Mouse (Mus musculus) hindbrain, embryonic 11.5 days (tissue): ENCODE measurements at regions not wholly inside any gene's neighbourhood (a gene's known extent, or its start where the extent isn't known, plus 50 kb on each side); places are given as distances from the start of the nearest gene placed in this dataset.

ENCODE experiments used
- ATAC-seq: fragments of 200-750 bp; cut with Nextera tagmentation; 2 replicates; pipeline ENCODE4 v1.8.0; 2017; ENCODE audit warnings: mild to moderate bottlenecking, moderate TSS enrichment, moderate library complexity; ENCODE audit not compliant: low FRiP score
- DNase-seq: peaks from one replicate; pipeline ENCODE4 v3.0.0-alpha.2; 2015; ENCODE audit warnings: low spot score
- H3K27ac ChIP-seq: fragments of 300-500 bp; sonication (generic); 2 replicates; pipeline ENCODE4 v1.5.1; 2014; ENCODE audit warnings: mild to moderate bottlenecking, low read depth, low read length
- H3K27me3 ChIP-seq: fragments of 300-500 bp; sonication (generic); 2 replicates; pipeline ENCODE4 v1.6.1; 2014; ENCODE audit warnings: mild to moderate bottlenecking, low read length, moderate library complexity, mixed read lengths; ENCODE audit not compliant: control insufficient read depth, insufficient read depth
- H3K36me3 ChIP-seq: fragments of 300-500 bp; sonication (generic); 2 replicates; pipeline ENCODE4 v1.6.1; 2014; ENCODE audit warnings: mild to moderate bottlenecking, low read length, moderate library complexity, mixed read lengths; ENCODE audit not compliant: control insufficient read depth, insufficient read depth
- H3K4me1 ChIP-seq: fragments of 300-500 bp; sonication (generic); replicated peaks from 2 replicates; pipeline ENCODE4 v1.6.1; 2014; ENCODE audit warnings: low read length, mixed read lengths; ENCODE audit not compliant: control insufficient read depth, insufficient read depth
- H3K4me2 ChIP-seq: fragments of 300-500 bp; sonication (generic); replicated peaks from 2 replicates; pipeline ENCODE4 v1.6.1; 2014; ENCODE audit warnings: mild to moderate bottlenecking, low read depth, low read length
- H3K4me3 ChIP-seq: fragments of 300-500 bp; sonication (generic); 2 replicates; pipeline ENCODE4 v1.5.1; 2014; ENCODE audit warnings: low read depth, low read length
- H3K9ac ChIP-seq: fragments of 300-500 bp; sonication (generic); 2 replicates; pipeline ENCODE4 v1.6.1; 2014; ENCODE audit warnings: low read depth, low read length
- H3K9me3 ChIP-seq: fragments of 300-500 bp; sonication (generic); 2 replicates; pipeline ENCODE4 v1.6.1; 2016; ENCODE audit warnings: low read length; ENCODE audit not compliant: control insufficient read depth
- WGBS: fragments of 180-500 bp; shearing (Covaris S2); extraction: QIAGEN DNeasy Blood & Tissue Kit; methylation state at CpG from one replicate; pipeline ENCODE4 v1.1.7; 2014; 5-methylcytosine and 5-hydroxymethylcytosine counted together

DNA sequence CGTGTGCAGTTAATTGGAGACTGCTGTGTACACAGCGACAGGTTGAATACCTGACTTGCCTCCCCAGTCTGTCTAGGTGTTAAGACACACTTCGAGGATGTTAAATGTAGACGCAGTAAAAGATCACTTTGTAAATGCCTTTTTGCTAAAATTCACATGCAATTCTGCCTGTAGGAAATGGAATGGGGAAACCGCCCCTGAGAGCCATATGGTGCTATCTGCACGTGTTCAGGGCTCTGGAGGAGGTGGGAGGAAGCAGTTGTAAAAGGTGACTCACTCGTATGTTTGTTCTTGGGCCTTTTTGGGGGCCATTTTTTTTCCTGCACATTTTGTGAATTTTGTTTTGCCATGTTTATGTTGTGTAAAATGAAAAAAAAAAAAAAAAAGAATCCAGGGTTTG is 159.6 kb upstream of the Gjb5 start:
- 84% methylated on average over 7 of the region's 7 CpGs for WGBS
- DNase-seq (no peak), ATAC-seq (no peak)
- Histone ChIP-seq H3K36me3 (no peaks in the 10 kb centered on the region), H3K9ac (no peak overlapping the region), H3K27me3 (no peaks in the 10 kb centered on the region), H3K27ac (no peak overlapping the region), H3K4me3 (no peak overlapping the region), H3K4me1 (no peaks in the 10 kb centered on the region), H3K9me3 (no peaks in the 10 kb centered on the region), H3K4me2 (no peak overlapping the region)

GRCm38 (mm10) chr4:127509936-127510335 is 152.0 kb upstream of the Gjb5 start:
- Histone ChIP-seq H3K36me3 (no peaks in the 10 kb centered on the region), H3K9ac (no peak overlapping the region), H3K27me3 (no peaks in the 10 kb centered on the region), H3K4me1 (no peaks in the 10 kb centered on the region), H3K9me3 (no peaks in the 10 kb centered on the region), H3K27ac (no peak overlapping the region), H3K4me2 (no peak overlapping the region), H3K4me3 (no peak overlapping the region)
- ATAC-seq (no peak), DNase-seq (no peak)
- WGBS: 88% methylated on average over 9 of the region's 9 CpGs

DNA sequence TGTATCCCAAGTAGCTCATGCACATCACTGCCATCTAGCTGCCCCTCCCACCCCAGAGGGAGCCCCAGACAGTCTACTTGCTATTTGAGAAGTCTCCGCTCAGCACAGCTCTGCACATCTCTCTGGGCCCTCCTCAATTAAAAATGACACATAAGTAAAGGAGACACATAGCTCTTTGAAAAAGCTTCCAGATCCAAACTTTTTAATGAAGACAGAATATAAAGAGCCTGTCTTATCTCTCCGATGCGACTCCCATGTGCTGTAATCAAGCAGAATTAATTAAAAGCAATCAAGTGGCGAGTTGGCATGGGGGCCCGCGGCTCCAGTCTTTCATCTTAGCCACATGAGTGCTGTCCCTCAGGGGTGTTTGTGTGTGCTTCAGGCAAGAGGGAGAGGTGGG is 144.6 kb upstream of the Gjb5 start:
- Histone ChIP-seq H3K9me3 (no peaks in the 10 kb centered on the region), H3K27ac (no peak overlapping the region), H3K9ac (no peak overlapping the region), H3K4me2 (no peak overlapping the region), H3K4me3 (no peak overlapping the region), H3K4me1 (no peaks in the 10 kb centered on the region), H3K36me3 (no peaks in the 10 kb centered on the region), H3K27me3 (no peaks in the 10 kb centered on the region)
- WGBS: 87% methylated on average over 6 of the region's 6 CpGs
- DNase-seq: no peak
- no peak for ATAC-seq

DNA sequence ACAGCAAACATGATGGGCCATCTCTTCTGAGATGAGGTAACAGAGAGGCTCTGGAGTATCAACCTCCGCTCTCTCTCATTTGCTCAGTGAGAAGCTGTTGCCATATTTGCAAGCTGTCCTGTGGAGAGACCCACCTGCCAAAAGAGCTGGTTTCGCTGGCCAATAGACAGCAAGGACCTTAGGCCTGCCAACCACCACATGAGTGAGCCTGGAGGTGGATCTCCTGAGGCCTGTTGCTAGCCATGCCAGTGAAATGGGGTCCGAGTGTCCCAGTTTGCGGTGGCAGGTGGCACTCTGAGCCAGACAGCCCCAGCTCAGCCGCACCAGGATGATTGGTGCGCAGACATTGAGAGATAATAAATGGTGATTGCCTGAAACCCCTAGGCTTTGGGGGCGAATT is 143.9 kb upstream of the Gjb5 start:
- Histone ChIP-seq H3K4me1 (no peaks in the 10 kb centered on the region), H3K4me2 (no peak overlapping the region), H3K9ac (no peak overlapping the region), H3K36me3 (no peaks in the 10 kb centered on the region), H3K4me3 (no peak overlapping the region), H3K27ac (no peak overlapping the region), H3K9me3 (no peaks in the 10 kb centered on the region), H3K27me3 (no peaks in the 10 kb centered on the region)
- ATAC-seq: no peak
- WGBS: 94% methylated on average over 7 of the region's 7 CpGs
- DNase-seq: no peak

- Histone ChIP-seq H3K9me3 (no peaks in the 10 kb centered on the region), H3K4me2 (no peak overlapping the region), H3K4me3 (no peak overlapping the region), H3K4me1 (no peaks in the 10 kb centered on the region), H3K27ac (no peak overlapping the region), H3K27me3 (no peaks in the 10 kb centered on the region), H3K9ac (no peak overlapping the region), H3K36me3 (no peaks in the 10 kb centered on the region)
- no peak for DNase-seq
- 44% methylated on average over 10 of the region's 10 CpGs for WGBS
- no peak for ATAC-seq
Measured at GRCm38 (mm10) chr4:127487016-127487780, 129.2 kb upstream of the Gjb5 start.

- H3K9ac ChIP-seq: no peak overlapping the region
- no peak overlapping the region for H3K27ac ChIP-seq
- no peaks in the 10 kb centered on the region for H3K36me3 ChIP-seq
- H3K4me1 ChIP-seq: no peaks in the 10 kb centered on the region
- WGBS: 81% methylated on average over 5 of the region's 5 CpGs
- no peak overlapping the region for H3K4me2 ChIP-seq
- no peaks in the 10 kb centered on the region for H3K27me3 ChIP-seq
- ATAC-seq: no peak
- no peak overlapping the region for H3K4me3 ChIP-seq
- no peak for DNase-seq
- no peaks in the 10 kb centered on the region for H3K9me3 ChIP-seq
Measured at GRCm38 (mm10) chr4:127485238-127485637, 127.3 kb upstream of the Gjb5 start.

- Histone ChIP-seq H3K9ac (no peak overlapping the region), H3K4me1 (no peaks in the 10 kb centered on the region), H3K4me2 (no peak overlapping the region), H3K9me3 (no peaks in the 10 kb centered on the region), H3K36me3 (no peaks in the 10 kb centered on the region), H3K4me3 (no peak overlapping the region), H3K27me3 (no peaks in the 10 kb centered on the region), H3K27ac (no peak overlapping the region)
- ATAC-seq (no peak), DNase-seq (no peak)
- WGBS: 63% methylated on average over 4 of the region's 4 CpGs
Measured at GRCm38 (mm10) chr4:127482461-127482860, 124.5 kb upstream of the Gjb5 start.

GRCm38 (mm10) chr4:127480339-127480738 is 122.4 kb upstream of the Gjb5 start:
- no peak for DNase-seq
- Histone ChIP-seq H3K9me3 (no peaks in the 10 kb centered on the region), H3K9ac (no peak overlapping the region), H3K4me1 (no peaks in the 10 kb centered on the region), H3K4me3 (no peak overlapping the region), H3K27me3 (no peaks in the 10 kb centered on the region), H3K4me2 (no peak overlapping the region), H3K36me3 (no peaks in the 10 kb centered on the region), H3K27ac (no peak overlapping the region)
- 82% methylated on average over 5 of the region's 5 CpGs for WGBS
- no peak for ATAC-seq

GRCm38 (mm10) chr4:127469877-127470276 is 111.9 kb upstream of the Gjb5 start:
- H3K9ac ChIP-seq: no peak overlapping the region
- 91% methylated on average over 7 of the region's 7 CpGs for WGBS
- DNase-seq (no peak), ATAC-seq (no peak)
- no peaks in the 10 kb centered on the region for H3K36me3 ChIP-seq
- H3K9me3 ChIP-seq: no peaks in the 10 kb centered on the region
- no peak overlapping the region for H3K4me3 ChIP-seq
- no peak overlapping the region for H3K27ac ChIP-seq
- H3K27me3 ChIP-seq: no peaks in the 10 kb centered on the region
- no peak overlapping the region for H3K4me2 ChIP-seq
- H3K4me1 ChIP-seq: no peaks in the 10 kb centered on the region
